Mouse (Mus musculus): Measurements from ENCODE around the gene Klk7.
A peak's percentile ranks its signal among the peaks of the same experiment; 100 is the strongest.

Klk7 gene

GRCm38 (mm10) chr7:43810994-43811393, at the start of gene Klk7:
Klk7 (plus strand) TSS chr7:43811294.
- no peak for DNase-seq (ENCODE audit: low read depth, low spot score)

GRCm38 (mm10) chr7:43766484-43766883, 44.6 kb upstream of the Klk7 start:
- no peak for DNase-seq (ENCODE audit: low read depth, low spot score)

GRCm38 (mm10) chr7:43768597-43768996, 42.5 kb upstream of the Klk7 start, which contains the start of gene Klk12:
Klk12 (plus strand) TSS chr7:43768897.
- DNase-seq (ENCODE audit: low read depth, low spot score): no peak

- no peak for DNase-seq (ENCODE audit: low read depth, low spot score)
Measured at GRCm38 (mm10) chr7:43769636-43770035, 41.5 kb upstream of the Klk7 start.

GRCm38 (mm10) chr7:43770701-43771100, 40.4 kb upstream of the Klk7 start:
- DNase-seq (ENCODE audit: low read depth, low spot score): no peak

GRCm38 (mm10) chr7:43771916-43772315, 39.2 kb upstream of the Klk7 start:
- DNase-seq (ENCODE audit: low read depth, low spot score): no peak

GRCm38 (mm10) chr7:43772901-43773300, 38.2 kb upstream of the Klk7 start:
- DNase-seq (ENCODE audit: low read depth, low spot score): no peak

- no peak for DNase-seq (ENCODE audit: low read depth, low spot score)
Measured at GRCm38 (mm10) chr7:43774364-43774763, 36.7 kb upstream of the Klk7 start, which contains the start of gene Klk11. Klk11 (plus strand) TSS chr7:43774604.

- no peak for DNase-seq (ENCODE audit: low read depth, low spot score)
Measured at GRCm38 (mm10) chr7:43774802-43775201, 36.3 kb upstream of the Klk7 start.

- no peak for DNase-seq (ENCODE audit: low read depth, low spot score)
Measured at GRCm38 (mm10) chr7:43775311-43776057, 35.6 kb upstream of the Klk7 start.

GRCm38 (mm10) chr7:43776506-43776905, 34.6 kb upstream of the Klk7 start:
- no peak for DNase-seq (ENCODE audit: low read depth, low spot score)

GRCm38 (mm10) chr7:43777423-43777822, 33.7 kb upstream of the Klk7 start:
- DNase-seq (ENCODE audit: low read depth, low spot score): no peak

- no peak for DNase-seq (ENCODE audit: low read depth, low spot score)
Measured at GRCm38 (mm10) chr7:43778176-43778970, 32.7 kb upstream of the Klk7 start.

- no peak for DNase-seq (ENCODE audit: low read depth, low spot score)
Measured at GRCm38 (mm10) chr7:43780241-43780640, 30.9 kb upstream of the Klk7 start.

- DNase-seq (ENCODE audit: low read depth, low spot score): no peak
Measured at GRCm38 (mm10) chr7:43780746-43781145, 30.3 kb upstream of the Klk7 start, which contains the start of gene Klk10. Klk10 (plus strand) TSS chr7:43781035.

- no peak for DNase-seq (ENCODE audit: low read depth, low spot score)
Measured at GRCm38 (mm10) chr7:43781541-43781940, 29.6 kb upstream of the Klk7 start.

GRCm38 (mm10) chr7:43782275-43783265, 28.5 kb upstream of the Klk7 start:
- DNase-seq (ENCODE audit: low read depth, low spot score): peak; percentile 85

- DNase-seq (ENCODE audit: low read depth, low spot score): no peak
Measured at GRCm38 (mm10) chr7:43785286-43785685, 25.8 kb upstream of the Klk7 start.

- DNase-seq (ENCODE audit: low read depth, low spot score): no peak
Measured at GRCm38 (mm10) chr7:43788096-43788495, 23.0 kb upstream of the Klk7 start.

- no peak for DNase-seq (ENCODE audit: low read depth, low spot score)
Measured at GRCm38 (mm10) chr7:43789295-43789694, 21.8 kb upstream of the Klk7 start.

- no peak for DNase-seq (ENCODE audit: low read depth, low spot score)
Measured at GRCm38 (mm10) chr7:43791591-43791990, 19.5 kb upstream of the Klk7 start, which contains the start of gene Klk9. Klk9 (plus strand) TSS chr7:43791891.

Measured in forelimb bud, embryonic 11.5 days (tissue).